Mouse (Mus musculus) myocyte (in vitro differentiated cells): ENCODE data around the gene Bag1.

ENCODE experiments used
- CEBPB ChIP-seq: IDR thresholded peaks from 2 replicates; pipeline ENCODE4 v1.6.1; 2011; ENCODE audit warnings: mild to moderate bottlenecking, moderate library complexity; ENCODE audit not compliant: poor library complexity, insufficient read depth, severe bottlenecking
- E2F4 ChIP-seq: IDR thresholded peaks from one replicate; pipeline ENCODE4 v1.6.1; 2011; ENCODE audit warnings: mild to moderate bottlenecking, control low read depth, moderate library complexity; ENCODE audit not compliant: insufficient read depth
- MAX ChIP-seq: IDR thresholded peaks from one replicate; pipeline ENCODE4 v1.6.1; 2011; ENCODE audit warnings: low read depth, mild to moderate bottlenecking, control low read depth
- MYOD1 ChIP-seq, 3 experiments: IDR thresholded peaks; one replicate each; pipeline ENCODE4 v1.6.1; 2011; ENCODE audit warnings: control low read depth in 2 of 3, low read depth in 2 of 3, mild to moderate bottlenecking in 2 of 3, moderate library complexity in 1 of 3; ENCODE audit not compliant: insufficient read length in 2 of 3, control insufficient read depth in 1 of 3
- MYOG ChIP-seq, 3 experiments: IDR thresholded peaks; one replicate each; pipeline ENCODE4 v1.6.1; 2011; ENCODE audit warnings: control low read depth in 2 of 3, low read depth in 2 of 3, mild to moderate bottlenecking in 2 of 3; ENCODE audit not compliant: insufficient read length in 2 of 3, control insufficient read depth in 1 of 3, insufficient read depth in 1 of 3
- POLR2A ChIP-seq: IDR thresholded peaks from one replicate; pipeline ENCODE4 v1.6.1; 2011; ENCODE audit warnings: low read depth, mild to moderate bottlenecking, control low read depth, moderate library complexity; ENCODE audit not compliant: insufficient read length
- POLR2AphosphoS2 ChIP-seq: IDR thresholded peaks from one replicate; pipeline ENCODE4 v1.6.1; 2011; ENCODE audit warnings: low read depth, control low read depth; ENCODE audit not compliant: insufficient read length
- SRF ChIP-seq: IDR thresholded peaks from one replicate; pipeline ENCODE4 v1.6.1; 2011; ENCODE audit warnings: low read depth; ENCODE audit not compliant: control insufficient read depth, insufficient read length
- TCF12 ChIP-seq: IDR thresholded peaks from one replicate; pipeline ENCODE4 v1.6.1; 2011; ENCODE audit warnings: mild to moderate bottlenecking, control low read depth; ENCODE audit not compliant: poor library complexity, insufficient read depth, severe bottlenecking
- TCF3 ChIP-seq: IDR thresholded peaks from one replicate; pipeline ENCODE4 v1.6.1; 2011; ENCODE audit warnings: low read depth, control low read depth; ENCODE audit not compliant: insufficient read length
- USF1 ChIP-seq: IDR thresholded peaks from one replicate; pipeline ENCODE4 v1.6.1; 2011; ENCODE audit warnings: low read depth, mild to moderate bottlenecking, control low read depth, moderate library complexity

DNA sequence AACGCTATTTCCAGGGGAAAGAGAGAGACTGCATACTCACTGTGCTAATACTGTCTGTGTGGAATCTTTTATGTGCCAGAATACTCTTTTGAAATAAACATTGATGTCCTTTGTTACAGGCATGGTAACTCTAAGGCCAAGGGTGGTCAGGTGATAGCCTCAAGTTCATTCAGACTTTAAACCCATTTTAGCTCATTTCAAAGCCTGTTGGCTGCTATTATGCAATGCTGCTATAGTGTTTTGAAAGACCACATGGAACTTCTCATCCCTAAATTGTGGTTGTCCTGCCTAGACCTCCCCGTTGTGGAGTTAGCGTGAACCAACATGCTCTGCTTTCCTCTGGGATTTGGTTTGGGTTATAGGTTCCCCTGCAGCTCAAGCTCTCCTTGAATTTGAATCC is 27.6 kb upstream of the Bag1 start:
- TF ChIP-seq E2F4 = no peak
- no peak for TF ChIP-seq POLR2A
- no peak for TF ChIP-seq MAX
- no peak for TF ChIP-seq SRF
- TF ChIP-seq MYOG (IDR thresholded peaks at IDR 0.05; ENCODE audit: control insufficient read depth in 1 of 3, insufficient read depth in 1 of 3, insufficient read length in 2 of 3, low read depth in 2 of 3) = no peak
- no peak for TF ChIP-seq TCF3
- TF ChIP-seq TCF12 = no peak
- no peak for TF ChIP-seq USF1
- TF ChIP-seq MYOD1 (IDR thresholded peaks at IDR 0.05; ENCODE audit: control insufficient read depth in 1 of 3, insufficient read length in 2 of 3, low read depth in 2 of 3) = no peak
- TF ChIP-seq CEBPB = no peak
- no peak for TF ChIP-seq POLR2AphosphoS2
